ENCODE assay signal across 19 mouse cellular contexts in genomic region chr3:37354737-37355136, GRCm38 (mm10). TPM values are rescaled to one million over a fixed set of nuclear protein-coding genes. Genes with fewer than 3 reads are reported as not detected.
DNase-seq lines count a peak whose midpoint lies in the region; ATAC-seq and TF ChIP-seq lines count a peak whose summit lies in the region.
"Had no signal": no experiment of that assay in that cellular context is flagged by ENCODE, and none has a peak within 500 bp of the region (broad histone marks: within the 10 kb centered on the region; RNA-seq: fewer than 3 reads in every experiment).

No protein-coding gene starts in this region.

- TF ChIP-seq POLR2A in limb, embryonic 14.5 days (IDR thresholded peaks at IDR 0.05; ENCODE audit: borderline replicate concordance, extremely low read depth, insufficient read depth, insufficient read length) = no peak

- H3K9ac ChIP-seq in embryonic facial prominence, embryonic 14.5 days (ENCODE audit: low read depth, low read length) = no peak overlapping the region
- H3K9ac ChIP-seq in limb, embryonic 14.5 days (ENCODE audit: low read depth, low read length, severe bottlenecking) = no peak overlapping the region
- H3K9ac ChIP-seq in midbrain, postnatal 0 days (replicated peaks; ENCODE audit: low read length, poor library complexity, severe bottlenecking) = no peak overlapping the region
- H3K9ac ChIP-seq: heart, embryonic 13.5 days; hindbrain, embryonic 15.5 days; liver, embryonic 14.5 days; midbrain, embryonic 15.5 days had no signal

- no peak for TF ChIP-seq CTCF in midbrain, postnatal 0 days (IDR thresholded peaks at IDR 0.05)

- H3K4me2 ChIP-seq in embryonic facial prominence, embryonic 14.5 days (ENCODE audit: low read depth, low read length) = no peak overlapping the region
- no peak overlapping the region; the same call in 1 of the 2 replicates for H3K4me2 ChIP-seq in limb, embryonic 14.5 days (replicated peaks; ENCODE audit: low read depth, low read length, severe bottlenecking)
- H3K4me2 ChIP-seq in midbrain, postnatal 0 days (ENCODE audit: low read depth, low read length, poor library complexity, severe bottlenecking) = no peak overlapping the region
- H3K4me2 ChIP-seq: heart, embryonic 13.5 days; hindbrain, embryonic 15.5 days; midbrain, embryonic 15.5 days had no signal

- 83% methylated on average over 1 of the region's 1 CpGs for whole genome bisulfite sequencing in embryonic facial prominence, embryonic 14.5 days
- 54% methylated on average over 1 of the region's 1 CpGs for WGBS in limb, embryonic 14.5 days
- WGBS in midbrain, postnatal 0 days = 90% methylated on average over 1 of the region's 1 CpGs

- peak overlapping the region; percentile 48; the same call in 1 of the 2 replicates for H3K27ac ChIP-seq in embryonic facial prominence, embryonic 14.5 days (replicated peaks; ENCODE audit: low read depth, low read length)
- H3K27ac ChIP-seq in limb, embryonic 14.5 days (replicated peaks; ENCODE audit: low read depth, low read length) = peak overlapping the region; percentile 74
- no peak overlapping the region for H3K27ac ChIP-seq in midbrain, postnatal 0 days (ENCODE audit: low read depth, low read length)
- H3K27ac ChIP-seq: heart, embryonic 13.5 days; hindbrain, embryonic 15.5 days; liver, embryonic 14.5 days; midbrain, embryonic 15.5 days had no signal

- H3K36me3 ChIP-seq in embryonic facial prominence, embryonic 14.5 days (ENCODE audit: control insufficient read depth, insufficient read depth, low read length) = no peaks in the 10 kb centered on the region
- 0 out of 2 replicates have a peak, but pooled peaks cover 4% of the 10 kb centered on the region for H3K36me3 ChIP-seq in limb, embryonic 14.5 days (ENCODE audit: control insufficient read depth, insufficient read depth, low read length)
- no peaks in the 10 kb centered on the region for H3K36me3 ChIP-seq in midbrain, postnatal 0 days (ENCODE audit: insufficient read depth, low read length)
- H3K36me3 ChIP-seq: G1E; heart, embryonic 13.5 days; hindbrain, embryonic 15.5 days; midbrain, embryonic 15.5 days had no signal

- ATAC-seq in embryonic facial prominence, embryonic 14.5 days (ENCODE audit: low read depth) = 0 out of 2 replicates have a peak, but pooled peaks have one; percentile 7
- no peak for ATAC-seq in limb, embryonic 14.5 days (ENCODE audit: low FRiP score, low read depth)
- ATAC-seq in midbrain, postnatal 0 days (ENCODE audit: low FRiP score) = no peak
- ATAC-seq: CD4-positive, CD25-positive, alpha-beta regulatory T cell, adult 4 months; intestine, postnatal 0 days; midbrain, embryonic 15.5 days had no signal

- no peaks in the 10 kb centered on the region for H3K9me3 ChIP-seq in embryonic facial prominence, embryonic 14.5 days (ENCODE audit: control insufficient read depth, low read length)
- H3K9me3 ChIP-seq in limb, embryonic 14.5 days (ENCODE audit: control insufficient read depth, low read length) = no peaks in the 10 kb centered on the region
- no peaks in the 10 kb centered on the region for H3K9me3 ChIP-seq in midbrain, postnatal 0 days (ENCODE audit: low read length)
- H3K9me3 ChIP-seq: G1E; heart, embryonic 13.5 days; hindbrain, embryonic 15.5 days; midbrain, embryonic 15.5 days had no signal

- 0 out of 2 replicates have a peak, but pooled peaks cover 10% of the 10 kb centered on the region for H3K4me1 ChIP-seq in embryonic facial prominence, embryonic 14.5 days (ENCODE audit: control insufficient read depth, insufficient read depth, low read length)
- H3K4me1 ChIP-seq in limb, embryonic 14.5 days (ENCODE audit: control insufficient read depth, insufficient read depth, low read length) = peaks cover 22% of the 10 kb centered on the region
- no peaks in the 10 kb centered on the region for H3K4me1 ChIP-seq in midbrain, postnatal 0 days (ENCODE audit: insufficient read depth, low read length)
- H3K4me1 ChIP-seq: hindbrain, embryonic 15.5 days; megakaryocyte, embryonic 14.5 days; midbrain, embryonic 15.5 days had no signal

- DNase-seq in retina, postnatal 1 day = peak; percentile 30
- no peak for DNase-seq in retina, embryonic 14.5 days (ENCODE audit: low spot score)
- DNase-seq in embryonic facial prominence, embryonic 14.5 days (ENCODE audit: low spot score) = no peak
- DNase-seq in limb, embryonic 14.5 days (ENCODE audit: low spot score) = no peak
- no peak for DNase-seq in spleen, postnatal 14 days (ENCODE audit: low spot score in 2 of 2)
- no peak for DNase-seq in adrenal gland, adult 2 months
- no peak for DNase-seq in midbrain, postnatal 0 days (ENCODE audit: low spot score)
- DNase-seq: adrenal gland, postnatal 14 days; cerebellum, adult 11-12 months; cerebellum, postnatal 25 days; kidney, postnatal 14 days had no signal

- no peak overlapping the region for H3K4me3 ChIP-seq in embryonic facial prominence, embryonic 14.5 days (ENCODE audit: low read depth, low read length)
- no peak overlapping the region for H3K4me3 ChIP-seq in limb, embryonic 14.5 days (replicated peaks; ENCODE audit: low read length)
- no peak overlapping the region for H3K4me3 ChIP-seq in midbrain, postnatal 0 days (ENCODE audit: low read depth, low read length)
- H3K4me3 ChIP-seq: heart, embryonic 13.5 days; hindbrain, embryonic 15.5 days; megakaryocyte, embryonic 14.5 days; midbrain, embryonic 15.5 days had no signal

- 0 out of 2 replicates have a peak, but pooled peaks cover 4% of the 10 kb centered on the region for H3K27me3 ChIP-seq in embryonic facial prominence, embryonic 14.5 days (replicated peaks; ENCODE audit: control insufficient read depth, insufficient read depth, low read length)
- H3K27me3 ChIP-seq in limb, embryonic 14.5 days (ENCODE audit: control insufficient read depth, insufficient read depth, low read length) = no peaks in the 10 kb centered on the region
- no peaks in the 10 kb centered on the region for H3K27me3 ChIP-seq in midbrain, postnatal 0 days (ENCODE audit: insufficient read depth, low read length)

RNA-seq across cellular contexts. Expression of gene Fgf2, which starts 6.6 kb away (rescaled TPM):
- polyA plus RNA-seq in embryonic facial prominence, embryonic 14.5 days (2014; fragmentation: Nextera tagmentation; extraction: Ambion mirVana) = 5.5 and 6.0 TPM in 2 replicates
- polyA plus RNA-seq in limb, embryonic 14.5 days (2012; rRNA removed) = 12.7 and 12.9 TPM in 2 replicates
- polyA plus RNA-seq in limb, embryonic 14.5 days (2014; fragmentation: Nextera tagmentation; extraction: Ambion mirVana) = 10.5 and 10.8 TPM in 2 replicates
- 1 to 10 TPM; 4.3 to 4.7 TPM for total RNA-seq in adrenal gland, adult 2 months (2021)
- 1.7 and 2.0 TPM in 2 replicates for polyA plus RNA-seq in adrenal gland, adult 2 months (2012; rRNA removed)
- total RNA-seq in midbrain, postnatal 0 days (2014; rRNA removed) = 1.9 and 2.8 TPM in 2 replicates
- polyA plus RNA-seq in midbrain, postnatal 0 days (2015; fragmentation: Nextera tagmentation; extraction: Ambion mirVana) = 0.53 and 0.57 TPM in 2 replicates

RNA-seq across cellular contexts. Expression of gene Cetn4, which starts 42.2 kb away (rescaled TPM):
- 2.3 and 3.5 TPM in 2 replicates for polyA plus RNA-seq in embryonic facial prominence, embryonic 14.5 days (2014; fragmentation: Nextera tagmentation; extraction: Ambion mirVana)
- 1.8 and 3.4 TPM in 2 replicates for polyA plus RNA-seq in limb, embryonic 14.5 days (2012; rRNA removed)
- polyA plus RNA-seq in limb, embryonic 14.5 days (2014; fragmentation: Nextera tagmentation; extraction: Ambion mirVana) = 1.8 and 2.6 TPM in 2 replicates
- total RNA-seq in adrenal gland, adult 2 months (2021) = 1 to 10 TPM; 5.0 to 6.8 TPM
- polyA plus RNA-seq in adrenal gland, adult 2 months (2012; rRNA removed) = 0.19 TPM in 1 of 2 replicates, not detected in the other
- total RNA-seq in midbrain, postnatal 0 days (2014; rRNA removed) = 1.9 and 2.5 TPM in 2 replicates
- 2.7 and 4.0 TPM in 2 replicates for polyA plus RNA-seq in midbrain, postnatal 0 days (2015; fragmentation: Nextera tagmentation; extraction: Ambion mirVana)

RNA-seq across cellular contexts. Expression of gene Bbs12, which starts 42.4 kb away (rescaled TPM):
- 7.0 and 9.4 TPM in 2 replicates for polyA plus RNA-seq in embryonic facial prominence, embryonic 14.5 days (2014; fragmentation: Nextera tagmentation; extraction: Ambion mirVana)
- 7.5 and 7.8 TPM in 2 replicates for polyA plus RNA-seq in limb, embryonic 14.5 days (2012; rRNA removed)
- polyA plus RNA-seq in limb, embryonic 14.5 days (2014; fragmentation: Nextera tagmentation; extraction: Ambion mirVana) = 7.4 and 10.6 TPM in 2 replicates
- total RNA-seq in adrenal gland, adult 2 months (2021) = 1 to 10 TPM; 3.9 to 5.1 TPM
- polyA plus RNA-seq in adrenal gland, adult 2 months (2012; rRNA removed) = 0.35 and 0.52 TPM in 2 replicates
- 2.7 and 6.5 TPM in 2 replicates for total RNA-seq in midbrain, postnatal 0 days (2014; rRNA removed)
- 3.2 TPM in 2 replicates for polyA plus RNA-seq in midbrain, postnatal 0 days (2015; fragmentation: Nextera tagmentation; extraction: Ambion mirVana)
